Mouse (Mus musculus) liver, adult 2 months (tissue): ENCODE measurements around the gene Acsl5.

Experiments
- CTCF ChIP-seq: fragments of 200-500 bp; IDR thresholded peaks from 2 replicates; pipeline ENCODE4 v1.5.1; 2011; ENCODE audit warnings: low read depth, low read length, control low read depth
- POLR2A ChIP-seq: fragments of 200-500 bp; IDR thresholded peaks from 2 replicates; pipeline ENCODE4 v1.6.1; 2011; ENCODE audit warnings: low read length, control low read depth; ENCODE audit not compliant: insufficient read depth; ENCODE audit errors: extremely low read depth

- TF ChIP-seq CTCF (no peak), POLR2A (no peak)
Observed at GRCm38 (mm10) chr19:55337066-55337465, 85.3 kb downstream of the Acsl5 start.
